Mouse (Mus musculus) erythroblast, embryonic 14.5 days (primary cell): ENCODE results near the gene Rangrf. TPM values are rescaled to one million over a fixed set of nuclear protein-coding genes. Genes with fewer than 3 reads are reported as not detected.
"Not testable (repeated sequence)": the region's sequence is repeated elsewhere in the genome, so short reads cannot be mapped to it uniquely, and the experiment has no call there.

Experiments used
- H3K27me3 ChIP-seq: 2 replicates; pipeline ENCODE4 v1.6.1; 2012; ENCODE audit warnings: inconsistent platforms; ENCODE audit not compliant: control insufficient read depth
- H3K36me3 ChIP-seq: 2 replicates; pipeline ENCODE4 v1.6.1; 2012; ENCODE audit warnings: mild to moderate bottlenecking, inconsistent platforms; ENCODE audit not compliant: control insufficient read depth
- H3K4me1 ChIP-seq: 2 replicates; pipeline ENCODE4 v1.6.1; 2012; ENCODE audit warnings: inconsistent platforms; ENCODE audit not compliant: control insufficient read depth
- H3K4me3 ChIP-seq: replicated peaks from 2 replicates; pipeline ENCODE3; 2012; ENCODE audit warnings: moderate library complexity, mild to moderate bottlenecking, inconsistent platforms
- H3K9me3 ChIP-seq: 2 replicates; pipeline ENCODE4 v1.6.1; 2012; ENCODE audit warnings: low read length, inconsistent platforms, mixed read lengths; ENCODE audit not compliant: control insufficient read depth
- GATA1 ChIP-seq: IDR thresholded peaks from 2 replicates; pipeline ENCODE4 v1.6.1; 2012; ENCODE audit warnings: low read length, inconsistent platforms, mixed read lengths
- TAL1 ChIP-seq: IDR thresholded peaks from 3 replicates; pipeline ENCODE4 v1.6.1; 2012; ENCODE audit warnings: low read length, inconsistent platforms, mixed read lengths
- polyA plus RNA-seq: library from polyadenylated mRNA; stranded (reverse); fragments of >175 nt; gene quantifications from 2 replicates; pipeline ENCODE4 v1.2.3, GENCODE M21; 2012

The Rangrf gene
- 0.13 and 0.15 TPM in 2 replicates for polyA plus RNA-seq

- Histone ChIP-seq H3K36me3 (no peaks in the 10 kb centered on the region), H3K4me3 (peak within 1 kb of the TSS; percentile 62), H3K4me1 (peaks cover 37% of the 10 kb centered on the region), H3K9me3 (no peaks in the 10 kb centered on the region), H3K27me3 (no peaks in the 10 kb centered on the region)
- TF ChIP-seq TAL1 (no peak), GATA1 (no peak)
Measured at GRCm38 (mm10) chr11:68975085-68975484, at the start of gene Rangrf. Gene Rangrf (minus strand): TSS chr11:68975185.

GRCm38 (mm10) chr11:69020691-69021090, 45.7 kb upstream of the Rangrf start:
- Histone ChIP-seq H3K27me3 (no peaks in the 10 kb centered on the region), H3K4me1 (peaks cover 27% of the 10 kb centered on the region), H3K9me3 (no peaks in the 10 kb centered on the region), H3K36me3 (peaks cover 55% of the 10 kb centered on the region), H3K4me3 (no peak overlapping the region)
- TF ChIP-seq GATA1 (no peak), TAL1 (no peak)

- Histone ChIP-seq H3K9me3 (no peaks in the 10 kb centered on the region), H3K27me3 (no peaks in the 10 kb centered on the region), H3K36me3 (peaks cover 15% of the 10 kb centered on the region), H3K4me1 (peaks cover 59% of the 10 kb centered on the region), H3K4me3 (peak overlapping the region; percentile 86)
- TF ChIP-seq GATA1: no peak
- TF ChIP-seq TAL1: no peak
Measured at GRCm38 (mm10) chr11:69016755-69017154, 41.8 kb upstream of the Rangrf start.

GRCm38 (mm10) chr11:69015644-69016441, 40.9 kb upstream of the Rangrf start, which contains the start of gene Ctc1:
Gene Ctc1 (plus strand): TSS chr11:69015911.
- Histone ChIP-seq H3K4me1 (peaks cover 67% of the 10 kb centered on the region), H3K36me3 (peaks cover 7% of the 10 kb centered on the region), H3K4me3 (peak within 1 kb of the TSS; percentile 86), H3K27me3 (no peaks in the 10 kb centered on the region), H3K9me3 (no peaks in the 10 kb centered on the region)
- TF ChIP-seq GATA1 (no peak), TAL1 (no peak)

- no peaks in the 10 kb centered on the region for H3K27me3 ChIP-seq
- no peaks in the 10 kb centered on the region for H3K36me3 ChIP-seq
- TF ChIP-seq TAL1: peak; percentile 48; the same call in 2 of the 3 replicates
- peak; percentile 82 for TF ChIP-seq GATA1
- peak overlapping the region; percentile 75 for H3K4me3 ChIP-seq
- no peaks in the 10 kb centered on the region for H3K9me3 ChIP-seq
- peaks cover 81% of the 10 kb centered on the region for H3K4me1 ChIP-seq
Measured at GRCm38 (mm10) chr11:69012071-69012601, 37.2 kb upstream of the Rangrf start.

- Histone ChIP-seq H3K4me3 (peak overlapping the region; percentile 75), H3K4me1 (peaks cover 81% of the 10 kb centered on the region)
- H3K9me3 ChIP-seq, H3K27me3 ChIP-seq, H3K36me3 ChIP-seq: not testable (repeated sequence)
Measured at GRCm38 (mm10) chr11:69011445-69011844, 36.5 kb upstream of the Rangrf start.

- TF ChIP-seq TAL1 (no peak), GATA1 (no peak)
- peaks cover 82% of the 10 kb centered on the region for H3K4me1 ChIP-seq
- H3K27me3 ChIP-seq: no peaks in the 10 kb centered on the region
- H3K4me3 ChIP-seq: peak overlapping the region; percentile 75
- H3K9me3 ChIP-seq: no peaks in the 10 kb centered on the region
- H3K36me3 ChIP-seq: peaks cover 7% of the 10 kb centered on the region
Measured at GRCm38 (mm10) chr11:69010400-69011323, 35.7 kb upstream of the Rangrf start.

- Histone ChIP-seq H3K4me1 (peaks cover 82% of the 10 kb centered on the region), H3K9me3 (no peaks in the 10 kb centered on the region), H3K4me3 (no peak overlapping the region), H3K27me3 (no peaks in the 10 kb centered on the region), H3K36me3 (peaks cover 13% of the 10 kb centered on the region)
- no peak for TF ChIP-seq GATA1
- no peak for TF ChIP-seq TAL1
Measured at GRCm38 (mm10) chr11:69009508-69009907, 34.5 kb upstream of the Rangrf start.
